Mouse (Mus musculus) heart, postnatal 0 days (tissue): Measurements from ENCODE around the gene Kcns3.

ENCODE experiments used
- CTCF ChIP-seq: IDR thresholded peaks from 2 replicates; pipeline ENCODE4 v1.5.1; 2016; ENCODE audit warnings: antibody characterized with exemption, control low read depth, low read depth
- EP300 ChIP-seq: IDR thresholded peaks from 2 replicates; pipeline ENCODE4 v1.6.1; 2016; ENCODE audit warnings: antibody characterized with exemption, low read depth

DNA sequence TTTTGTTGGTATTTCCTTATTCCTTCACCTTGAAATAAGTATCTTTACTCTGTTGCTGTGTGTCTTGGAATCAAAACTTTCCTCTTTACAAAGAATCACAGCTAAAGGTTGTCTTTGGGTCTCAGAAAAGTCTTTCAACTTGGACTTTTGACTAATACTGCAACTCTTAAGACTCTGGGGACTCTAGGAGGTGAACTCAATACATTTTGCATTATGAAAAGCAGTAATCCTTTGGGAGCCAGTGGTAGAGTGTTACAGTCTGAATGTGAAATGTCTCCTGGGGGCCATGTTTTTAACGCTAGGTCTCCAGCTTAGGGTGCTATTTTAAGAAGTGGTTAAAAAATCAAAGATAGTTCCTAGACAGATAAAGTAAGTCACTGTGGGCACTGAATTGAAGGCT, 4.3 kb upstream of the Kcns3 start:
- TF ChIP-seq CTCF = no peak
- no peak for TF ChIP-seq EP300
